Mouse (Mus musculus) liver, embryonic 16.5 days (tissue): ENCODE results near the gene Neurod2. TPM values are rescaled to one million over a fixed set of nuclear protein-coding genes. Genes with fewer than 3 reads are reported as not detected.

ENCODE experiments used
- ATAC-seq: fragments of 200-750 bp; cut with Nextera tagmentation; 2 replicates; pipeline ENCODE4 v1.8.0; 2017; ENCODE audit warnings: low read depth, mild to moderate bottlenecking, moderate number of reproducible peaks, moderate library complexity
- H3K27ac ChIP-seq: fragments of 300-500 bp; sonication (generic); 2 replicates; pipeline ENCODE4 v1.5.1; 2014; ENCODE audit warnings: mild to moderate bottlenecking, low read length
- H3K27me3 ChIP-seq: fragments of 300-500 bp; sonication (generic); 2 replicates; pipeline ENCODE4 v1.6.1; 2014; ENCODE audit warnings: low read depth, low read length, mixed read lengths; ENCODE audit not compliant: control insufficient read depth, insufficient read depth
- H3K36me3 ChIP-seq: fragments of 300-500 bp; sonication (generic); 2 replicates; pipeline ENCODE4 v1.6.1; 2014; ENCODE audit warnings: mild to moderate bottlenecking; ENCODE audit not compliant: control insufficient read depth, insufficient read depth
- H3K4me1 ChIP-seq: fragments of 300-500 bp; sonication (generic); 2 replicates; pipeline ENCODE4 v1.6.1; 2014; ENCODE audit warnings: low read depth, low read length, mixed read lengths; ENCODE audit not compliant: control insufficient read depth
- H3K4me2 ChIP-seq: fragments of 300-500 bp; sonication (generic); 2 replicates; pipeline ENCODE4 v1.6.1; 2014; ENCODE audit warnings: low read depth, low read length, mixed read lengths
- H3K4me3 ChIP-seq: fragments of 300-500 bp; sonication (generic); 2 replicates; pipeline ENCODE4 v1.5.1; 2014; ENCODE audit warnings: low read depth, mild to moderate bottlenecking, low read length
- H3K9ac ChIP-seq: fragments of 300-500 bp; sonication (generic); 2 replicates; pipeline ENCODE4 v1.6.1; 2014; ENCODE audit warnings: low read depth, low read length
- H3K9me3 ChIP-seq: fragments of 300-500 bp; sonication (generic); replicated peaks from 2 replicates; pipeline ENCODE4 v1.6.1; 2016; ENCODE audit warnings: low read length; ENCODE audit not compliant: control insufficient read depth
- WGBS: fragments of 180-500 bp; shearing (Covaris S2); extraction: QIAGEN DNeasy Blood & Tissue Kit; methylation state at CpG from one replicate; pipeline ENCODE4 v1.1.7; 2014; ENCODE audit not compliant: insufficient replicate concordance; 5-methylcytosine and 5-hydroxymethylcytosine counted together
- polyA plus RNA-seq: library from polyadenylated mRNA; unstranded; fragments of >200 nt; fragmentation: Nextera tagmentation; extraction: Ambion mirVana; gene quantifications from 2 replicates; pipeline ENCODE4 v1.2.1, GENCODE M21; 2015

Neurod2 gene
- polyA plus RNA-seq, 1 experiment from 2014 or later, result not detected

DNA sequence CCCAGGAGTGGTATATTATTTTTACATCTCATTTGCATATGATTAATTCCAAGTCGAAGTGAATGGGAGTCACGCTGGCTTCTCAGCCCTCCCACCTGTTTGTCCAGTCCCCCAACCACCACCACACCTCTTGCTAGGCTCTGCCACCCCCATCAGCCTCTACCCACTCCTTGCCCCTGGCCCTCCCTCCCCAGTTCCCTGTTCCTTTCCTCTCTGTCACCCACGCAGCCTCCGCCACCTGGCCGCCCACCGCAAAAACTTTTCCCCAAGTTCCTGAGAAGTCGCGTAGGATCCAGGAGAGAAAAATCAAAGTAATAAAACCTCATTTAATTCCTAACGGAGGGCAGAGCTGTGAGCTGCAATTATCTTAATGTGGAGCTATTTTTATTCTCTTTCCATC lies 16.7 kb upstream of the Neurod2 start:
- Histone ChIP-seq H3K4me3 (no peak overlapping the region), H3K9me3 (no peaks in the 10 kb centered on the region), H3K27me3 (peaks cover 79% of the 10 kb centered on the region), H3K4me1 (peaks cover 4% of the 10 kb centered on the region), H3K27ac (no peak overlapping the region), H3K9ac (no peak overlapping the region), H3K4me2 (no peak overlapping the region), H3K36me3 (no peaks in the 10 kb centered on the region)
- ATAC-seq, result no peak
- 12% methylated on average over 9 of the region's 9 CpGs for WGBS

DNA sequence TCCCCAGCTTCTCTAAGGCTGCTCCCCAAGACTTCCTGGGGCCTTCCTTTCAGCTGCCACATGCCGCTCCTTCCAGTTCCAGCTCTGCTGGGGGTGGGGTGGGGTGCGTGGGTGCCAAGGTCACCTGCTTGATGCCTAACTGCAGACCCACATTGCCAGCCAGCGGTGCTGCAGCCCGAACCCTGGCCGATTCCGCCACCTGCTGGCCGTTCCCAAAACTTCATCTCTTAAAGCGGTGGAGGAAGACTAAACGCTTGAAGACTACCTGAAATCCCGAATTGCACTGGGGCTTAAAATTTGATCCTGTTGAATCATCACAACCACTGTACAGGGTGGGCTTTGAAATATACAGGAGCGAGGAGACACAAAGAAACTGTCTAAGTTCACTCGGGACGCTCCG lies 15.8 kb upstream of the Neurod2 start:
- Histone ChIP-seq H3K27me3 (peaks cover 77% of the 10 kb centered on the region), H3K4me2 (peak overlapping the region; percentile 30; the same call in 1 of the 2 replicates)
- 2% methylated on average over 14 of the region's 14 CpGs for whole genome bisulfite sequencing

DNA sequence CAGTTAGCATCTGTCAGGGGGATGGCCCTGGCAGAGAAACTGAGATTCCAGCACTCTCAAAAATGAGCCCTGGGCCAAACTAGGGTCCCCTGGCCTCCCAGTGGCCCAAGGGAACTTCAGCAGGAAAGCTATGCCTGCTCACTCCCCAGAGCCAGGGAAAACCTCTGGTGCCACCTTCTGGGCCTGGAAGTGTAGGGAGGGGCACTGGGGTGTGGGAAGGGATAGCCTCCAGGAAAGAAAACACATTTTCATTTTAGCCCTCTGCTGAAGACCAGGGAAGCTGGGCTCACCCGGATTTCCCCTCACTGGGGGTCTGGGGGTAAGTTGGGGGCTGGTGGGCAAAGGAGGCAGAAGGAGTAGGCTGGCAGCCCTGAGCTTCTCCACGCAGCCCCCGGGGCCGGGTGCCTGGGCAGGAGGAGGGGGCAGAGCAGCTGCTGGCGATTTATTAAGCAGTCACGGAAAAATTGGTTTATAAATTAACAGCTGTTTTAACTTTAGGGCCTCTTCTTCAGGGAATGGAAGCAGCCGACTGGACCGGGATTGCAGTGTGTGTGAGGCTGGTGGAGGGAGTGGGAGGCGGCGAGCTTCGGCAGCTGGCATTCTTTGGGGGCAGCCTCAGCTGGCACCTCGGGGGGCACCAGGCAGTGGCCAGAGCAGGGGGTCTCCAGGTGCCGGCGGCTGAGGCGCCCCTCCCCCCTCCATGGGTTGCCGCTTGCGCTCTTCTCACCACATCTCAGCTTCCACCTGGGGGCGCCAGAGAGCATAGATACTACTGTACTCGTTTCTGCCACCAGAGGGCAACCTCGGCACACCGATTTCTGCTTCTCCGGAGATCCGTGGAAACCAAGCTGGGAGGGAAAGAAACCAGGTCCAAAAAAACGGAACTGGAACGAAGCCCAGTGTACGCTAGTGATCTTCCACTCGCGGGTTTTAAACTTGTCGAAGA lies 12.8 kb upstream of the Neurod2 start:
- Histone ChIP-seq H3K4me2 (peak overlapping the region; percentile 34; the same call in 1 of the 2 replicates), H3K27me3 (peaks cover 77% of the 10 kb centered on the region), H3K36me3 (no peaks in the 10 kb centered on the region), H3K4me3 (peak overlapping the region; percentile 13; the same call in 1 of the 2 replicates), H3K9ac (no peak overlapping the region), H3K9me3 (no peaks in the 10 kb centered on the region), H3K4me1 (peaks cover 4% of the 10 kb centered on the region), H3K27ac (no peak overlapping the region)
- ATAC-seq, result peak; percentile 19; the same call in 1 of the 2 replicates
- 3% methylated on average over 29 of the region's 29 CpGs for WGBS

More for the DNA sequence above, 15.8 kb upstream of the Neurod2 start:
- ATAC-seq, result no peak
- H3K4me3 ChIP-seq, result no peak overlapping the region
- H3K9ac ChIP-seq, result no peak overlapping the region
- H3K9me3 ChIP-seq, result no peaks in the 10 kb centered on the region
- no peaks in the 10 kb centered on the region for H3K36me3 ChIP-seq
- peaks cover 4% of the 10 kb centered on the region for H3K4me1 ChIP-seq
- H3K27ac ChIP-seq, result no peak overlapping the region

DNA sequence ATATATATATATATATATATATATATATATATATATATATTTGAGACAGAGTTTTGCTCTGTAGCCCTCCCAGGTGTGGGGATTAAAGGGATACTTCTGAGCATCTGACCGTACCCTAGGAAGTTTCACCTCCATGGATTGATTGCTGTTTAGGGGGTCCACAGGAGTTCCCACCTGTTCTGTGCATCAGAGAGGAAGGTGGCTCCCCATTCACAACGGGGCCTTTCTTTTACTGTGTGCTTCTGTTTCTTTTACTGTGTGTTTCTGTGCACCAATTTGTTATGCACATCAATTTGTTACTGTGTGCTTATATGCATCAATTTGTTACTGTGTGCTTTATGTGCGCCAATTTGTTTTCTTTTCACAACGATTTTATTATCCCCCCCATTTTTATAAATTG lies 11.7 kb upstream of the Neurod2 start:
- Histone ChIP-seq H3K27ac (no peak overlapping the region), H3K9me3 (no peaks in the 10 kb centered on the region), H3K4me1 (peaks cover 4% of the 10 kb centered on the region), H3K4me2 (no peak overlapping the region), H3K36me3 (no peaks in the 10 kb centered on the region), H3K9ac (no peak overlapping the region), H3K27me3 (peaks cover 77% of the 10 kb centered on the region), H3K4me3 (no peak overlapping the region)
- no peak for ATAC-seq
- 53% methylated on average over 4 of the region's 4 CpGs for WGBS

DNA sequence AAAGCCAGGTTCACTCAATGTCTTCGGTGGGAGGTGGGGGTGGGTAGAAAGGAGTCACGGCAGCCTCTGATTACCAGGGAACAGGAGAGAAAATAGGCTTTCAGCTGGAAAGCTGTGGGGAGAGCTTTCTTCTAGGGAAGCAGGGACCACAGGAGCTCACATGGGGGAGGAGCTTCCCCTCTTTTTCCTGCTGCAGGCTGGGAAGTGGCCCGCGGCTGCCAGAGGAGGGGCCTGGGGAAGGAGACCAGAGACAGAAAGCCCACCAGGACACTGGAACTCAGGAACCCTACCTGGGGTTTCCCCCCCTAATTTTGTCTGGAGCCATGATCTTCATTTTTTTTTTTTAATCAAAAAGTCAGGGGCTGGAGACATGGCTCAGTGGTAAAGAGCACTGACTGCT lies 11.1 kb upstream of the Neurod2 start:
- H3K4me1 ChIP-seq, result peaks cover 4% of the 10 kb centered on the region
- H3K27ac ChIP-seq, result no peak overlapping the region
- peaks cover 77% of the 10 kb centered on the region for H3K27me3 ChIP-seq
- ATAC-seq, result no peak
- no peak overlapping the region for H3K4me2 ChIP-seq
- no peaks in the 10 kb centered on the region for H3K9me3 ChIP-seq
- H3K9ac ChIP-seq, result no peak overlapping the region
- H3K36me3 ChIP-seq, result no peaks in the 10 kb centered on the region
- 6% methylated on average over 4 of the region's 4 CpGs for WGBS
- no peak overlapping the region for H3K4me3 ChIP-seq

DNA sequence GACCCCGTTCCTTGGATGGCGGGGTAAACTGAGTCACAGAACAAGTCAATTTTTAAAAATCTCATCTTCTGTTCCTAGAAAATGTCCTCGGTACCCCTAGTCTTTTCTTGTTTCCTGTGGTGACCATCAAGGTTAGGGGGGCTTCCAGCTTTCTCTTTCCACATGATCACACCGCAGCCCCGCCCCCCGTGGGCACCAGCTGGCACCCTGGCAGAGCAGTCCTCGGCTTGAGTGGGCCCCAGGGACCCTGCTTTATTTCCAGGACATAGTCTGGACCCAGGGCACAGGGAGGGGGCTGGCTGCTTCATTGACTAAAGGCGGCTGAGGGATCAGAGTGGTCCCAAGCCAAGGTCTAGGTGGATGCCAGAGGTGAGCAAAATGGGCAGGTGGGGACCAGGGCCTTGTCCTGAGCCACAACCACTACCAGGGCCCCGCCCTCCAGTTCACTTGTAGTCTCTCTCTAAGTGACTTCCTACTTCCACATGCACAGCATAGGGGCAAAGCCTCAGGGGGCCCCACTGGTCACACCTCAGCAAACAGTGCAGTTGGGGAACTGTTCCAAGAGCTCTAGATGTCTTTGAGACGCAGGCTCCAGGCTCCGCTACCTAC lies 10.3 kb upstream of the Neurod2 start:
- Histone ChIP-seq H3K9ac (no peak overlapping the region), H3K4me2 (no peak overlapping the region)
- no peak for ATAC-seq

DNA sequence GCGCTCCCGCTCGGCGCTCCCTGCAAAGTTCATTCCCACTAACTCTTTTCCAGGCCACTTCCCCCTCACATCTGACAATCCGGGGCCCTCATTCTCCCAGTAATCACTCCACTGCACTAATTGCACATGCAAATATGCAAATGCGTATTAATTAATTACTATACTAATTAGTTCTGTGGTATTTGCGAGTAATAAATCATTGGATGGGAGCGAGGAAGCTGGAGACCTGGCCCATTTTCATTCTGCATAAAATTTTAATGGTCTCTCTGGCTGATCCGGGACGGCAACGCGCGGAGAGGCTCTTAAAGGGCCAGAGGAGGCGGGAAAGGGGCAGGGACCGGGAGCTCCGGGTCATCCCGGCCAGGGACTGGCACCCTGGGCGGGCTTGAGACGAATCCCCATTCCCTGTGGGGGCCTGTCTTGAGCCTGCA lies 9.6 kb upstream of the Neurod2 start:
- H3K4me2 ChIP-seq, result peak overlapping the region; percentile 64

More for the DNA sequence above, 10.3 kb upstream of the Neurod2 start:
- Histone ChIP-seq H3K9me3 (no peaks in the 10 kb centered on the region), H3K36me3 (no peaks in the 10 kb centered on the region), H3K27ac (no peak overlapping the region), H3K4me1 (peaks cover 4% of the 10 kb centered on the region), H3K27me3 (peaks cover 78% of the 10 kb centered on the region), H3K4me3 (no peak overlapping the region)
- WGBS, result 6% methylated on average over 11 of the region's 11 CpGs

DNA sequence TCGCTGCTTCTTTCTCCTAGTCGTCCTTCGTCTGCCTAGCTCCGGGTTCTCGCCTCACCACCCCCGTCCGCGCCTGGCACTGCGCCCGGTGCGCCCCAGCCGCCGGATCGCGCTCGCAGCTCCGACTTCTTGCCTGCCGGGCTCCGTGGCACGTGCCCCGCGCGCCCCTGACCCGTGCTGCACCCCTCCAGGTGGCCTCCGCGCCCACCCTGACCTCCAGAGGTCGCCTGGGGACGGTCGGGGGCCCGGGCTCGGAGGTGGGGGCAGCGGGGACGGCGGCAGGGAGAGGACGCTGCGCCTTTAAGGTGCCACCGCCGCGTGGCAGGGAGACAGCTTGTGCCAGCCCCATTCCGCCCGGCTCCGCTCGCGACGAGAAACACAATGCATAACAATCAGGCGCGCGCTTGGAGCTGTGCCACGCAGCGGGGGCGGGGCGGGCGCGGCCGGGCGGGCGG lies 9.1 kb upstream of the Neurod2 start:
- no peak for ATAC-seq
- peaks cover 4% of the 10 kb centered on the region for H3K4me1 ChIP-seq
- no peak overlapping the region for H3K9ac ChIP-seq
- no peak overlapping the region for H3K27ac ChIP-seq
- H3K4me2 ChIP-seq, result peak overlapping the region; percentile 64
- H3K4me3 ChIP-seq, result peak overlapping the region; percentile 44
- under 1% methylated on average over 48 of the region's 57 CpGs for WGBS
- no peaks in the 10 kb centered on the region for H3K9me3 ChIP-seq
- peaks cover 91% of the 10 kb centered on the region for H3K27me3 ChIP-seq
- H3K36me3 ChIP-seq, result no peaks in the 10 kb centered on the region

More for the DNA sequence above, 9.6 kb upstream of the Neurod2 start:
- no peak for ATAC-seq
- Histone ChIP-seq H3K4me1 (peaks cover 4% of the 10 kb centered on the region), H3K9ac (no peak overlapping the region), H3K27ac (no peak overlapping the region), H3K9me3 (no peaks in the 10 kb centered on the region), H3K36me3 (no peaks in the 10 kb centered on the region), H3K27me3 (peaks cover 85% of the 10 kb centered on the region), H3K4me3 (peak overlapping the region; percentile 44)
- 2% methylated on average over 15 of the region's 19 CpGs for WGBS
